Mouse (Mus musculus) heart, adult 2 months (tissue): ENCODE data around the gene 1700025G04Rik.

Experiments
- CTCF ChIP-seq: fragments of 200-600 bp; IDR thresholded peaks from 2 replicates; pipeline ENCODE4 v1.8.1; 2022; ENCODE audit warnings: antibody characterized with exemption, mild to moderate bottlenecking, moderate library complexity
- POLR2A ChIP-seq: fragments of 200-500 bp; IDR thresholded peaks from 2 replicates; pipeline ENCODE4 v1.6.1; 2011; ENCODE audit warnings: mild to moderate bottlenecking, low read depth, low read length, control low read depth; ENCODE audit not compliant: insufficient read depth

- no peak for TF ChIP-seq CTCF
- no peak for TF ChIP-seq POLR2A
Observed at GRCm38 (mm10) chr1:152024019-152024787, 65.7 kb downstream of the 1700025G04Rik start.
